Mouse (Mus musculus) kidney, embryonic 14.5 days (tissue): Measurements from ENCODE around the gene Rtbdn. TPM values are rescaled to one million over a fixed set of nuclear protein-coding genes. Genes with fewer than 3 reads are reported as not detected.

Source experiments
- ATAC-seq: fragments of 200-750 bp; cut with Nextera tagmentation; 2 replicates; pipeline ENCODE4 v1.8.0; 2017; ENCODE audit warnings: moderate number of reproducible peaks, mild to moderate bottlenecking, moderate TSS enrichment, moderate library complexity; ENCODE audit not compliant: low FRiP score, low TSS enrichment
- H3K27ac ChIP-seq: fragments of 300-500 bp; sonication (generic); 2 replicates; pipeline ENCODE4 v1.5.1; 2014; ENCODE audit warnings: low read depth, mild to moderate bottlenecking, low read length, moderate library complexity, mixed read lengths
- H3K27me3 ChIP-seq: fragments of 300-500 bp; sonication (generic); 2 replicates; pipeline ENCODE4 v1.6.1; 2014; ENCODE audit warnings: mild to moderate bottlenecking, low read length; ENCODE audit not compliant: control insufficient read depth, insufficient read depth
- H3K36me3 ChIP-seq: fragments of 300-500 bp; sonication (generic); 2 replicates; pipeline ENCODE4 v1.6.1; 2014; ENCODE audit warnings: low read length, mixed read lengths; ENCODE audit not compliant: control insufficient read depth, insufficient read depth
- H3K4me1 ChIP-seq: fragments of 300-500 bp; sonication (generic); 2 replicates; pipeline ENCODE4 v1.6.1; 2014; ENCODE audit warnings: low read length, mixed read lengths; ENCODE audit not compliant: control insufficient read depth, insufficient read depth
- H3K4me2 ChIP-seq: fragments of 300-500 bp; sonication (generic); replicated peaks from 2 replicates; pipeline ENCODE4 v1.6.1; 2014; ENCODE audit warnings: low read depth, mild to moderate bottlenecking, low read length
- H3K4me3 ChIP-seq: fragments of 300-500 bp; sonication (generic); 2 replicates; pipeline ENCODE4 v1.5.1; 2014; ENCODE audit warnings: mild to moderate bottlenecking, low read length
- H3K9ac ChIP-seq: fragments of 300-500 bp; sonication (generic); 2 replicates; pipeline ENCODE4 v1.6.1; 2014; ENCODE audit warnings: low read depth, mild to moderate bottlenecking, low read length, moderate library complexity
- H3K9me3 ChIP-seq: fragments of 300-500 bp; sonication (generic); 2 replicates; pipeline ENCODE4 v1.6.1; 2016; ENCODE audit warnings: low read length; ENCODE audit not compliant: control insufficient read depth
- WGBS: fragments of 180-500 bp; shearing (Covaris S2); extraction: QIAGEN DNeasy Blood & Tissue Kit; methylation state at CpG from one replicate; pipeline ENCODE4 v1.1.7; 2014; 5-methylcytosine and 5-hydroxymethylcytosine counted together
- polyA plus RNA-seq: library from polyadenylated mRNA; unstranded; fragments of >200 nt; fragmentation: Nextera tagmentation; extraction: Ambion mirVana; gene quantifications from 2 replicates; pipeline ENCODE4 v1.2.1, GENCODE M21; 2014

Gene Rtbdn
- polyA plus RNA-seq, 1 experiment from 2014 or later = not detected

DNA sequence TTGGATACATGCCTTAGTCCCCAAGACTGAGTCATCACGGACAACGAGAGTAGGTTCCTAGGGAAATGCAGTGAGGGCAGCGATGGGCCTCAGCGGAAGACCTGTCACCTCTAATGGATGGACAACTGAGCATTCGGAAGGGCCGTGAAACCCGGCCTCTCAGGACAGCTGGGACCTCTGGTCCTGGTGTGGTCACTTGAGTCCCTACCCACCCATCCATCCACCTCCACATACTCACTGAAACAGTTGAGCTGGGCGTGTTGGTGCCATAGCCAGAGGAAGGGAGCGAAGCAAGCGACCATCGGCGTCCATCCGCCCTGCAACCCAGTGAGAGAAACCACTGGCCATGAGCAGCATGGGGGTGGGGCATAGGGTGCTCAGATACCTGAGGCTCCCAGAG lies 16.2 kb upstream of the Rtbdn start:
- H3K27ac ChIP-seq = no peak overlapping the region
- no peak overlapping the region for H3K9ac ChIP-seq
- peaks cover 44% of the 10 kb centered on the region for H3K27me3 ChIP-seq
- 83% methylated on average over 13 of the region's 13 CpGs for WGBS
- H3K4me1 ChIP-seq = 0 out of 2 replicates have a peak, but pooled peaks cover 3% of the 10 kb centered on the region
- ATAC-seq = no peak
- no peak overlapping the region for H3K4me2 ChIP-seq
- no peak overlapping the region for H3K4me3 ChIP-seq
- H3K36me3 ChIP-seq = no peaks in the 10 kb centered on the region
- no peaks in the 10 kb centered on the region for H3K9me3 ChIP-seq

DNA sequence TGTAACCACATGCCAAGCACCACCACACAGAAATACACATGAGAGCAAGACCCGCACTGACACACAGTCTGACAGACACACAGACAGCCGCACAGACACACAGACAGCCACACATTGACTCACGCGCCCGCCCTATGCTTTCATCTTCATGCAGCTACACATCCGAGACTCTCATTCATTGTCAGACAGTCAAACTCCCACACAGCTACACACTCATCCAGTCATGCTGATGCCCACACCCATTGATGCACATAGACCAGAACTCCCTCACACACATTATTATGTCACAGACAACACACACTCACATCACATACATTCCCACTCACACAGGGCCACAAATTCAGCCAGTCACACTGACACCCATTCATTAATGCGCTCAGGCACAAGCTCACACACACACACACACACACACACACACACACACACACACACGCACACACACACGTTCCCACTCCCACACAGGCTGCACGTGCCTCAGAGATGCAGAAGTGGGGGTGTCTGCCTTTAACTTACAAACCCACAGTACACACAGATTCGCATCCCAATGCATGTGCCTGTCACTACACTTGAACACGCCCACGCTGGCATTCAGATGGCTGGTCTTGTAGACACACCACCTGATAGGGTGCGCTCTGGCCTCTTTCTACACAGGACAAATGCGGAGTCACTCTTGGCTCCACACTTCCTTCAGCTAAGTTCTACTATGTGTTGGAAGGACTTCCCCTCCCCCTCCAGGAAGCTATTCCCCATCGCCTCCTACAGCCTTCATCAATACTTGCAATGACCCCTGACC lies 12.8 kb upstream of the Rtbdn start:
- H3K9me3 ChIP-seq = no peaks in the 10 kb centered on the region; the same call in 1 of the 2 replicates
- no peak overlapping the region for H3K4me2 ChIP-seq
- peaks cover 72% of the 10 kb centered on the region for H3K27me3 ChIP-seq
- H3K4me1 ChIP-seq = peaks cover 12% of the 10 kb centered on the region; the same call in 1 of the 2 replicates
- no peak overlapping the region for H3K9ac ChIP-seq
- no peaks in the 10 kb centered on the region for H3K36me3 ChIP-seq
- H3K27ac ChIP-seq = no peak overlapping the region
- no peak for ATAC-seq
- no peak overlapping the region for H3K4me3 ChIP-seq
- 75% methylated on average over 16 of the region's 16 CpGs for WGBS

DNA sequence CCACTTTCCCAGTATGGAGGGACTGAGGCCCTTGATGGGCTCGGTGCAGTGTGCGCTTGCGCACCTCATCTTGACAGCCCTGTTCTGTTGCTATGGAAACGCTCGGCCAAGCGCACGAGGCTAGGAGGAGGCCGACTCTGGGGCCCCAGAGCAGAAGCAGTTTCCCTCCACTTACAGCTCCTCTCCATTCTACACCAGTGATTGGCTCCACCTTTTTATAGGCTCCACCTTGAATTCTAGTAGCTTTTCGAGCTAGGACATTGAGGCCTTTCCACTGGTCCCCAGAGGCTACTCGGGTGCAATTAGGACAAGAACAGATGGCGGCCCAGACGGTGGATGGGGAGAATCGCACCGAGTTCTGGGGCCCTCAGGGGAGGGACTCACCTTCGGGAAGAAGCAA lies 11.9 kb upstream of the Rtbdn start:
- Histone ChIP-seq H3K4me3 (0 out of 2 replicates have a peak overlapping the region, but pooled peaks have one; percentile 7), H3K27me3 (peaks cover 66% of the 10 kb centered on the region), H3K4me1 (peaks cover 9% of the 10 kb centered on the region; the same call in 1 of the 2 replicates), H3K36me3 (no peaks in the 10 kb centered on the region), H3K27ac (no peak overlapping the region), H3K9me3 (no peaks in the 10 kb centered on the region; the same call in 1 of the 2 replicates), H3K9ac (no peak overlapping the region), H3K4me2 (peak overlapping the region; percentile 8)
- peak; percentile 63 for ATAC-seq
- WGBS = under 1% methylated on average over 15 of the region's 15 CpGs

DNA sequence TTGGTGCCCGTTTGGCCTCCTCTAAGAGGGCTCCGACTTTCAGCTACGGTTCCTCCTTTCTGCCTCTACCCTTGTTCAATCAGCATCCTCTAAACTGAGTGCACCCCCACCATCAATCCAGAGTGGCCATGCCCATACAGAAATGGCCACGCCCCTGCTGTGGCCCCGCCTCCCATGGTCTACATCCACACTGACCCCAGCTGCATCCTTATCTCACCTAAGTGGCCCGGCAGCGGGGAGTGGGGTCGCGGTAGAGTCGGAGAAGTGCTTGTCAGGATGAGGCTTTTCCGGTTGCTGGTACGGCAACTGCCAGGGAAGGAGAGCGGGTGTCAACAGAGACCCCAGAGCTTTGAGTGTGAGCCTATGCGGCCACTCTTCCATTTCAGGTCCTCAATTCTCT lies 11.3 kb upstream of the Rtbdn start:
- WGBS = 5% methylated on average over 14 of the region's 14 CpGs
- Histone ChIP-seq H3K4me3 (no peak overlapping the region), H3K27me3 (peaks cover 60% of the 10 kb centered on the region), H3K36me3 (no peaks in the 10 kb centered on the region), H3K4me1 (peaks cover 9% of the 10 kb centered on the region; the same call in 1 of the 2 replicates), H3K27ac (no peak overlapping the region), H3K4me2 (no peak overlapping the region), H3K9ac (no peak overlapping the region), H3K9me3 (no peaks in the 10 kb centered on the region; the same call in 1 of the 2 replicates)
- ATAC-seq = 0 out of 2 replicates have a peak, but pooled peaks have one; percentile 6

DNA sequence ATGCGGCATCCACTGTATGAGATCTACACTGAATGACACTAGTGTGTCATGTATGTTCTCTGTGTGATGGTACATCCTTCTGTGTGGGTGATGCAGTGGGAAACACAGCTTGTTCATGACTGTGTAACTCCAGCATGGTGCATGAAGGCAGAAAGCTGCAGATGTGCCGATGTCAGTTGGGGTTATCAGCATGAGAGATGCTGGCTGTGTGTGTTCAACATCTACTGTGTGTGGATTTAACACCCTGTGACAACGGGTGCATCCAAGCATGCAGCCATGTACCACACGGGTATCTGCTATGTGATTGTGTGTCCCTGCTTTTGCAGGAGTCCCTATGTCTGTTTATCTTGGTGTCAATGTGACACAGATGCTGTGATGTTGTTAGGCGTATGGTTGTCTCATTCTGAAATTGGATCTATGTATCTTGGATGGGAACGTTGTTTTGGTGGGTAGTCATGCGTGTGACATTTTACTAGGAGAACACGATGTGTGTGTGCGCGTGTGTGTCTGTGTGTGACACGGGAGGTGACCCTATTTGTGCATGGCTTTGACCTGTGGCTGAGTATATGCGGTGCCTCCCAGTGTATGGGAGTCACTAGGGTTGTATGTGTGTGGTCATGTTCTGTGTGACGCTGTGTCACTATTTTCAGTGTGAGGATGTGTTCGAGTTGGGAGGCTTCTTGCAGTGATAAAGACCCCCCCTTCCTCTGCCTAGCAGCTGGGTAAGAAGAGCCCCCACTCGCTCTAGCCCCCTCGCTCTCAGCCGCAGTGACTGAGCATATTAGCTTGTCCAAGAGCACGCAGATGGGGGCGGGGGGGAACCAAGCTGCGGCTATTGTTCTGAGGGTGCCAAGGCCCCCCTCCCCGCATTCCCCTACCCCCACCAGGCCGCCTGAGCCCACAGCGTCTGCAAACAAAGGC lies 10.5 kb upstream of the Rtbdn start:
- H3K27me3 ChIP-seq = peaks cover 60% of the 10 kb centered on the region
- H3K4me3 ChIP-seq = peak overlapping the region; percentile 46
- peak overlapping the region; percentile 65 for H3K4me2 ChIP-seq
- ATAC-seq = peak; percentile 56; the same call in 1 of the 2 replicates
- H3K9me3 ChIP-seq = no peaks in the 10 kb centered on the region; the same call in 1 of the 2 replicates
- H3K4me1 ChIP-seq = peaks cover 9% of the 10 kb centered on the region; the same call in 1 of the 2 replicates
- peak overlapping the region; percentile 34; the same call in 1 of the 2 replicates for H3K9ac ChIP-seq
- H3K36me3 ChIP-seq = no peaks in the 10 kb centered on the region
- WGBS = 22% methylated on average over 21 of the region's 23 CpGs
- no peak overlapping the region for H3K27ac ChIP-seq

DNA sequence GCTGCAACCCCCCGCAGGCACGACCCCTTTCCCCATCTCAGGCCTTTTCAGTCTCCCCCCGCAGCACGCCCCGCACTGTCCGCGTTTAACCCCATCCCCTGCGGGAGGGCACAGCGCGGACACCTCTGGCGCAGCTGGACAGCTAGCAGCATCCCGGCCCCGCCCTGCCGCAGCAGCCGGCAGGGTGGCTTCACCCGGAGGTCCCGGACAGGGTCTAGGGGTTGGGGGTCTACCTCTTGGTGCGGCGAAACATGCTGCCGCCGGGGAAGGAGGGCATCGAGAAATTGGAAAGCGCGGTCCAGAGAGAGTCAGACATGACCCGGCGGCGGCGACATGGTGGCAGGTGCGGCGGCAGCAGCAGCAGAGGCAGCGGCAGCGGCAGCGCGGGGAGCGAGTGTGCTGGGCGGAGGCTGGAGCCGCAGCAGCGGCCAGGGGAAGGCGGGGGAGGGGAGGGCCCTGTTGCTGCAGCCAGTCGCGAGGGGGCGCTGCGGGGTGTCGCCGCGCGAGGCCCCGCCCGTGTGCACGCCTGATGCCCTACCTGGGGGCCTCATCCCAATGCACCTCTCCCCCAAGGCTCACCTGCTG lies 9.7 kb upstream of the Rtbdn start, which contains the start of gene Mast1:
Gene Mast1, minus strand, starts transcription at position 398 of the 585 bp plus-strand sequence.
- Histone ChIP-seq H3K4me1 (peaks cover 9% of the 10 kb centered on the region; the same call in 1 of the 2 replicates), H3K27me3 (peaks cover 57% of the 10 kb centered on the region), H3K36me3 (no peaks in the 10 kb centered on the region), H3K27ac (no peak within 1 kb of the TSS), H3K4me2 (peak within 1 kb of the TSS; percentile 65), H3K9me3 (no peaks in the 10 kb centered on the region; the same call in 1 of the 2 replicates), H3K9ac (peak within 1 kb of the TSS; percentile 34; the same call in 1 of the 2 replicates), H3K4me3 (peak within 1 kb of the TSS; percentile 46)
- WGBS = under 1% methylated on average over 47 of the region's 50 CpGs
- peak; percentile 59 for ATAC-seq

DNA sequence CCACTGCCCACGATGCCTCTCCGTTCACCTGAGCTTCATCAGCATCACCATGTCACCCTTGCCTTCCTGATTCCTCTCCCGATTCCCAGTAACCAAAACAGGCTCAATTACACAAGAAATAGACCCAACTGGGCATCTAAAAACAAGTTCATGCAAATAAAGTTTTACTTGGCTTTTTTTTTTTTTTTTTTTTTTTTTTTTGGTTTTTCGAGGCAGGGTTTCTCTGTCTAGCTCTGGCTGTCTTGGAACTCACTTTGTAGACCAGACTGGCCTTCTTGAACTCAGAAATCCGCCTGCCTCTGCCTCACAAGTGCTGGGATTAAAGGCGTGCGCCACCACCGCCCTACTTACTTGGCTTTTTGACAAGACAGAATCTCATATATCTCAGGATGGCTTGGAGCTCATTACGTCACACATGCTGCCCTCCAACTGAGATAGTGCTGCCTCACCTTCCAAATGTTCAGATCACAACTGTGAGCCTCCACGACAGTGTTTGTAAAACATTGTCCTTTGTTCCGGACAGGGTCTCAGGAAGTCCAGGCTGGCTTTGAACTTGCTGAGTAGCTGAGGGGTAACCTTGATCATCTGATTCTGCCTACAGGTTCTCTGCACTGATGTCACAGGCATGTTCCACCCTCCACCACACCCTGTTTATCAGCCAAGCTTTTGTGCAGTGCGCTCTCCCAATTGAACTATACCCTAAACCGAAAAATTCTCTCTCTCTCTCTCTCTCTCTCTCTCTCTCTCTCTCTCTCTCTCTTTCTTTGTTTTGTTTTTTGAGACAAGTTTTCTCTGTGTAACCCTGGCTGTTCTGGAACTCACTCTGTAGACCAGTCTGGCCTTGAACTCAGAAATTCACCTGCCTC lies 8.9 kb upstream of the Rtbdn start:
- Histone ChIP-seq H3K9me3 (no peaks in the 10 kb centered on the region; the same call in 1 of the 2 replicates), H3K4me1 (peaks cover 9% of the 10 kb centered on the region; the same call in 1 of the 2 replicates), H3K36me3 (no peaks in the 10 kb centered on the region), H3K27me3 (peaks cover 60% of the 10 kb centered on the region), H3K4me3 (peak overlapping the region; percentile 46; the same call in 1 of the 2 replicates), H3K9ac (no peak overlapping the region), H3K27ac (no peak overlapping the region), H3K4me2 (peak overlapping the region; percentile 65)
- WGBS = 71% methylated on average over 13 of the region's 13 CpGs
- no peak for ATAC-seq
